ENCODE assay signal across 25 mouse cellular contexts in the genomic region with DNA sequence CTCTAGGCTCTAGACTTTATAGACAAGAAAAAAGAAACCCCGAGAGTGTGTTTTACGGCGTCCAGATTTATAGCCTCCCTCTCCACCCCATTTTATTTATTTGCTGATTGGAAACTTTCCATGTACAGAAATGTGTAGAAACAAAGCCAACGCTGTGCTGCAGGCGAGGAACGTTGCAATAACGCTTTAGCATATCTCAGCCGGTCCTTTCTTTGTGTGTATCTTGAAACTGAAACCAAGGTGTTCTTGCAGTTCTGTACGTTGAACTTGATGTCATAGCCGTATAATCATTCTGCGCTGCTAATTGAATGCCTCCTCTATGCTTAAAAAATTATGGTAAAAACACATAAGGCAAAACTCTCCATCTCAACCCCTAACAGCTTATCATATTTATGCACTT. TPM values are rescaled to one million over a fixed set of nuclear protein-coding genes. Genes with fewer than 3 reads are reported as not detected.
DNase-seq lines count a peak whose midpoint lies in the region; ATAC-seq and TF ChIP-seq lines count a peak whose summit lies in the region.
"Had no signal": no experiment of that assay in that cellular context is flagged by ENCODE, and none has a peak within 500 bp of the region (broad histone marks: within the 10 kb centered on the region; RNA-seq: fewer than 3 reads in every experiment).

No protein-coding gene starts in this region.

- no peak overlapping the region for H3K4me2 ChIP-seq in kidney, postnatal 0 days (ENCODE audit: low read length)
- H3K4me2 ChIP-seq in limb, embryonic 13.5 days (replicated peaks), result 0 out of 2 replicates have a peak overlapping the region, but pooled peaks have one; percentile 19
- H3K4me2 ChIP-seq in forebrain, embryonic 15.5 days (replicated peaks), result no peak overlapping the region
- H3K4me2 ChIP-seq: heart, embryonic 15.5 days; hindbrain, embryonic 14.5 days; intestine, embryonic 15.5 days; liver, embryonic 15.5 days; lung, embryonic 15.5 days; midbrain, embryonic 15.5 days had no signal

- H3K27ac ChIP-seq in kidney, postnatal 0 days, result no peak overlapping the region
- H3K27ac ChIP-seq in limb, embryonic 13.5 days, result peak overlapping the region; percentile 67
- H3K27ac ChIP-seq in forebrain, embryonic 15.5 days (replicated peaks), result no peak overlapping the region
- H3K27ac ChIP-seq: heart, embryonic 15.5 days; hindbrain, embryonic 14.5 days; intestine, embryonic 15.5 days; liver, embryonic 15.5 days; lung, embryonic 15.5 days; midbrain, embryonic 15.5 days had no signal

- peak; percentile 53 for DNase-seq in kidney, postnatal 0 days (ENCODE audit: low spot score)
- no peak for DNase-seq in kidney, adult 8-10 months
- DNase-seq in lung, postnatal 36 days, result no peak
- DNase-seq in urinary bladder, postnatal 25 days (ENCODE audit: low spot score), result no peak
- DNase-seq: adrenal gland, postnatal 36 days; B cell, adult 2 months; cerebellum, adult 9-10 months; forebrain, postnatal 0 days; gastrocnemius, postnatal 14 days; heart, postnatal 36 days; kidney, postnatal 10 days; liver; lung, postnatal 4 days; right cerebral cortex, adult 18-20 months; right cerebral cortex, postnatal 4 days had no signal

- no peak overlapping the region for H3K4me3 ChIP-seq in kidney, postnatal 0 days (replicated peaks; ENCODE audit: low read depth, low read length)
- H3K4me3 ChIP-seq in limb, embryonic 13.5 days, result no peak overlapping the region
- H3K4me3 ChIP-seq in forebrain, embryonic 15.5 days, result no peak overlapping the region
- H3K4me3 ChIP-seq: heart, embryonic 15.5 days; intestine, embryonic 15.5 days; liver, embryonic 15.5 days; lung, embryonic 15.5 days; midbrain, embryonic 15.5 days; myocyte had no signal

- WGBS in kidney, postnatal 0 days, result 68% methylated on average over 11 of the region's 11 CpGs
- WGBS in limb, embryonic 13.5 days, result 51% methylated on average over 11 of the region's 11 CpGs
- 95% methylated on average over 11 of the region's 11 CpGs for WGBS in forebrain, embryonic 15.5 days

- H3K36me3 ChIP-seq in kidney, postnatal 0 days (ENCODE audit: insufficient read depth, low read length), result no peaks in the 10 kb centered on the region
- H3K36me3 ChIP-seq in limb, embryonic 13.5 days, result no peaks in the 10 kb centered on the region
- no peaks in the 10 kb centered on the region for H3K36me3 ChIP-seq in forebrain, embryonic 15.5 days
- H3K36me3 ChIP-seq: heart, embryonic 15.5 days; intestine, embryonic 15.5 days; liver, embryonic 15.5 days; lung, embryonic 15.5 days; midbrain, embryonic 15.5 days had no signal

- H3K9ac ChIP-seq in kidney, postnatal 0 days (ENCODE audit: low read depth, low read length), result no peak overlapping the region
- no peak overlapping the region for H3K9ac ChIP-seq in limb, embryonic 13.5 days
- no peak overlapping the region for H3K9ac ChIP-seq in forebrain, embryonic 15.5 days (replicated peaks)
- H3K9ac ChIP-seq: forebrain, postnatal 0 days; heart, embryonic 15.5 days; hindbrain, embryonic 14.5 days; intestine, embryonic 15.5 days; liver, embryonic 15.5 days; lung, embryonic 15.5 days; midbrain, embryonic 15.5 days had no signal

- no peak for ATAC-seq in kidney, postnatal 0 days (replicated peaks; ENCODE audit: low FRiP score, low read depth)
- peak; percentile 74 for ATAC-seq in activated CD4-positive, CD25-positive, alpha-beta regulatory T cell, adult 4 months
- ATAC-seq in limb, embryonic 13.5 days (ENCODE audit: low FRiP score, low read depth), result no peak
- ATAC-seq in forebrain, embryonic 15.5 days (replicated peaks), result no peak
- ATAC-seq: forebrain, postnatal 0 days; intestine, embryonic 15.5 days; midbrain, embryonic 15.5 days had no signal

- H3K27me3 ChIP-seq in kidney, postnatal 0 days (ENCODE audit: insufficient read depth, low read length), result no peaks in the 10 kb centered on the region
- H3K27me3 ChIP-seq in limb, embryonic 13.5 days, result no peaks in the 10 kb centered on the region
- no peaks in the 10 kb centered on the region for H3K27me3 ChIP-seq in forebrain, embryonic 15.5 days
- H3K27me3 ChIP-seq: heart, embryonic 15.5 days; intestine, embryonic 15.5 days; liver, embryonic 15.5 days; lung, embryonic 15.5 days; midbrain, embryonic 15.5 days had no signal

- no peaks in the 10 kb centered on the region for H3K9me3 ChIP-seq in kidney, postnatal 0 days (replicated peaks; ENCODE audit: low read length)
- H3K9me3 ChIP-seq in limb, embryonic 13.5 days, result peaks cover 9% of the 10 kb centered on the region
- H3K9me3 ChIP-seq in forebrain, embryonic 15.5 days, result peaks cover 8% of the 10 kb centered on the region; the same call in 1 of the 2 replicates
- H3K9me3 ChIP-seq: heart, embryonic 15.5 days; intestine, embryonic 15.5 days; liver, embryonic 15.5 days; lung, embryonic 15.5 days had no signal

- no peak for TF ChIP-seq CTCF in kidney, postnatal 0 days (IDR thresholded peaks at IDR 0.05; ENCODE audit: low read depth)

- no peaks in the 10 kb centered on the region for H3K4me1 ChIP-seq in kidney, postnatal 0 days (replicated peaks; ENCODE audit: insufficient read depth, low read length)
- no peaks in the 10 kb centered on the region for H3K4me1 ChIP-seq in limb, embryonic 13.5 days
- no peaks in the 10 kb centered on the region for H3K4me1 ChIP-seq in forebrain, embryonic 15.5 days
- H3K4me1 ChIP-seq: heart, embryonic 15.5 days; intestine, embryonic 15.5 days; liver, embryonic 15.5 days; lung, embryonic 15.5 days; midbrain, embryonic 15.5 days had no signal

RNA-seq across cellular contexts. Expression of a gene that starts 15.6 kb away (rescaled TPM):
- 0.73 and 0.87 TPM in 2 replicates for polyA plus RNA-seq in kidney, postnatal 0 days (2015; fragmentation: Nextera tagmentation; extraction: Ambion mirVana)
- polyA plus RNA-seq in activated CD4-positive, CD25-positive, alpha-beta regulatory T cell, adult 4 months (2017; shearing (Covaris generic)), result 10 to 100 TPM; 54.0 to 63.2 TPM
- 0.64 and 1.4 TPM in 2 replicates for polyA plus RNA-seq in limb, embryonic 13.5 days (2015; fragmentation: Nextera tagmentation; extraction: Ambion mirVana)
- 0.19 and 0.50 TPM in 2 replicates for polyA plus RNA-seq in forebrain, embryonic 15.5 days (2015; fragmentation: Nextera tagmentation; extraction: Ambion mirVana)

RNA-seq across cellular contexts. Expression of a gene that starts 42.2 kb away (rescaled TPM):
- polyA plus RNA-seq in kidney, postnatal 0 days (2015; fragmentation: Nextera tagmentation; extraction: Ambion mirVana), result 0.32 and 0.42 TPM in 2 replicates
- polyA plus RNA-seq in activated CD4-positive, CD25-positive, alpha-beta regulatory T cell, adult 4 months (2017; shearing (Covaris generic)), result 1 to 10 TPM; 6.7 to 8.7 TPM
- polyA plus RNA-seq in limb, embryonic 13.5 days (2015; fragmentation: Nextera tagmentation; extraction: Ambion mirVana), result 0.97 and 1.4 TPM in 2 replicates
- polyA plus RNA-seq in forebrain, embryonic 15.5 days (2015; fragmentation: Nextera tagmentation; extraction: Ambion mirVana), result 0.31 and 0.46 TPM in 2 replicates

RNA-seq across cellular contexts. Expression of a gene that starts 52.1 kb away (rescaled TPM):
- 28.9 and 32.6 TPM in 2 replicates for polyA plus RNA-seq in kidney, postnatal 0 days (2015; fragmentation: Nextera tagmentation; extraction: Ambion mirVana)
- polyA plus RNA-seq in activated CD4-positive, CD25-positive, alpha-beta regulatory T cell, adult 4 months (2017; shearing (Covaris generic)), result 1 to 10 TPM; 1.7 to 2.2 TPM
- polyA plus RNA-seq in limb, embryonic 13.5 days (2015; fragmentation: Nextera tagmentation; extraction: Ambion mirVana), result 59.2 and 62.9 TPM in 2 replicates
- 5.5 and 7.5 TPM in 2 replicates for polyA plus RNA-seq in forebrain, embryonic 15.5 days (2015; fragmentation: Nextera tagmentation; extraction: Ambion mirVana)

Comparison
In these comparisons a context has a peak if more than half of its experiments do, and no peak if none do; other contexts are left out.
1. RNA of a gene that starts 15.6 kb away (polyA plus RNA-seq): 54.0 to 63.2 TPM in activated CD4-positive, CD25-positive, alpha-beta regulatory T cell, adult 4 months; 0.64 to 1.4 TPM in limb, embryonic 13.5 days, 0.73 to 0.87 TPM in kidney, postnatal 0 days and 0.19 to 0.50 TPM in forebrain, embryonic 15.5 days; every median in the first group is over 10 times any median in the second.